Mouse (Mus musculus) T-cell, adult 2 months (primary cell): ENCODE data around the gene Gm826.

ENCODE experiments used
- DNase-seq: peaks from one replicate; pipeline ENCODE4 v3.0.0; 2022; ENCODE audit warnings: low spot score

The Gm826 gene

GRCm38 (mm10) chr2:160334111-160334661 lies at the start of gene Gm826:
Gene Gm826 (minus strand): TSS chr2:160334162.
- DNase-seq, result no peak

- no peak for DNase-seq
Measured at GRCm38 (mm10) chr2:160383418-160383817, 49.5 kb upstream of the Gm826 start.

- DNase-seq, result no peak
Measured at GRCm38 (mm10) chr2:160378271-160378670, 44.3 kb upstream of the Gm826 start.

- DNase-seq, result no peak
Measured at GRCm38 (mm10) chr2:160376236-160376635, 42.3 kb upstream of the Gm826 start.

- no peak for DNase-seq
Measured at GRCm38 (mm10) chr2:160369653-160370420, 35.9 kb upstream of the Gm826 start.

GRCm38 (mm10) chr2:160368422-160369357 lies 34.7 kb upstream of the Gm826 start:
- no peak for DNase-seq

- peak; percentile 43 for DNase-seq
Measured at GRCm38 (mm10) chr2:160367448-160368208, 33.7 kb upstream of the Gm826 start.

GRCm38 (mm10) chr2:160366980-160367338 lies 33.0 kb upstream of the Gm826 start, which contains the start of gene Mafb:
Gene Mafb (minus strand): TSS chr2:160367065.
- peak; percentile 37 for DNase-seq

GRCm38 (mm10) chr2:160366111-160366979 lies 32.4 kb upstream of the Gm826 start:
- DNase-seq, result no peak

GRCm38 (mm10) chr2:160365107-160365911 lies 31.3 kb upstream of the Gm826 start:
- DNase-seq, result no peak

- DNase-seq, result no peak
Measured at GRCm38 (mm10) chr2:160364666-160365065, 30.7 kb upstream of the Gm826 start.

GRCm38 (mm10) chr2:160364128-160364650 lies 30.2 kb upstream of the Gm826 start:
- no peak for DNase-seq

GRCm38 (mm10) chr2:160363201-160363600 lies 29.2 kb upstream of the Gm826 start:
- DNase-seq, result no peak

- DNase-seq, result no peak
Measured at GRCm38 (mm10) chr2:160361442-160362121, 27.6 kb upstream of the Gm826 start.

- DNase-seq, result no peak
Measured at GRCm38 (mm10) chr2:160360234-160360874, 26.4 kb upstream of the Gm826 start.

- no peak for DNase-seq
Measured at GRCm38 (mm10) chr2:160358896-160359295, 24.9 kb upstream of the Gm826 start.

- DNase-seq, result no peak
Measured at GRCm38 (mm10) chr2:160357442-160357841, 23.5 kb upstream of the Gm826 start.

- DNase-seq, result no peak
Measured at GRCm38 (mm10) chr2:160356132-160356531, 22.2 kb upstream of the Gm826 start.

- no peak for DNase-seq
Measured at GRCm38 (mm10) chr2:160354319-160354718, 20.4 kb upstream of the Gm826 start.
